Mouse (Mus musculus): Measurements from ENCODE around the gene Cep295nl. TPM values are rescaled to one million over a fixed set of nuclear protein-coding genes. Genes with fewer than 3 reads are reported as not detected.

The Cep295nl gene
- polyA plus RNA-seq, 1 experiment from 2014 or later: 0.12 TPM

GRCm38 (mm10) chr11:118286434-118286833, 55.9 kb downstream of the Cep295nl start:
- WGBS: 57% methylated on average over 9 of the region's 9 CpGs
- TF ChIP-seq CTCF (IDR thresholded peaks at IDR 0.05; ENCODE audit: low read depth): no peak
- no peak overlapping the region for H3K9ac ChIP-seq (ENCODE audit: low read depth, low read length)
- no peak for ATAC-seq
- no peak overlapping the region for H3K4me2 ChIP-seq (replicated peaks; ENCODE audit: low read depth)
- H3K36me3 ChIP-seq (ENCODE audit: control insufficient read depth, insufficient read depth): peaks cover 43% of the 10 kb centered on the region
- peaks cover 6% of the 10 kb centered on the region; the same call in 1 of the 2 replicates for H3K4me1 ChIP-seq (replicated peaks; ENCODE audit: control insufficient read depth, insufficient read depth, low read length)
- H3K27me3 ChIP-seq (replicated peaks; ENCODE audit: control insufficient read depth, insufficient read depth, low read length): no peaks in the 10 kb centered on the region
- H3K4me3 ChIP-seq (ENCODE audit: low read depth, low read length): no peak overlapping the region
- no peaks in the 10 kb centered on the region for H3K9me3 ChIP-seq (ENCODE audit: control insufficient read depth)
- H3K27ac ChIP-seq (ENCODE audit: low read depth, low read length): no peak overlapping the region

DNA sequence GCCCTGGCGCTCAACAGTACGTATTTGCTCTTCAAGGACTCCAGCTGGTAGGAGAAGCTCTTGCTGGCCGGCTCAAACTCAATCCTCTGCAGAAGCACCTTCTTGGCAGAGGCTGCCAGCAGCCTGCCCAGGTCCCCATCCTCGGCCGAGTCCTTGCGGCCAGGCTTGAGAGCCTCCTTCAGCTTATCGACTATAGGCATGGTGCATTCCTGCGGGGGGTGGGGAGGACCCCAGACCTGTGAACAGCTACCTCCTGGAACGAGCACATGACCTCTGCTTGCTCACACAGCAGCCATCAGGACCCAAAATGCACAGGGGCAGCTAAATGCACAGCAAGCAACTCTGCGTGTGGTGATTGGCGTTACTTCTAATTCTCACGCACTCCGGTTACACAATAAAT, 56.5 kb downstream of the Cep295nl start:
- H3K4me3 ChIP-seq (ENCODE audit: low read depth, low read length): no peak overlapping the region
- H3K4me2 ChIP-seq (replicated peaks; ENCODE audit: low read depth): no peak overlapping the region
- no peaks in the 10 kb centered on the region for H3K27me3 ChIP-seq (replicated peaks; ENCODE audit: control insufficient read depth, insufficient read depth, low read length)
- H3K9ac ChIP-seq (ENCODE audit: low read depth, low read length): no peak overlapping the region
- TF ChIP-seq CTCF (IDR thresholded peaks at IDR 0.05; ENCODE audit: low read depth): no peak
- H3K36me3 ChIP-seq (ENCODE audit: control insufficient read depth, insufficient read depth): peaks cover 48% of the 10 kb centered on the region
- ATAC-seq: no peak
- H3K4me1 ChIP-seq (replicated peaks; ENCODE audit: control insufficient read depth, insufficient read depth, low read length): peaks cover 6% of the 10 kb centered on the region; the same call in 1 of the 2 replicates
- no peak overlapping the region for H3K27ac ChIP-seq (ENCODE audit: low read depth, low read length)
- no peaks in the 10 kb centered on the region for H3K9me3 ChIP-seq (ENCODE audit: control insufficient read depth)
- WGBS: 90% methylated on average over 13 of the region's 13 CpGs

Other genes with a start within 250 kb of the Cep295nl start
- 0.03 and 0.05 TPM in 2 replicates for gene Dnah17, start 211.9 kb downstream of the Cep295nl start, polyA plus RNA-seq (2015; fragmentation: Nextera tagmentation; extraction: Ambion mirVana)
- 9.5 and 10.9 TPM in 2 replicates for gene Cyth1, start 93.9 kb downstream of the Cep295nl start, polyA plus RNA-seq (2015; fragmentation: Nextera tagmentation; extraction: Ambion mirVana)
- 6.0 and 6.1 TPM in 2 replicates for gene Usp36, start 52.3 kb downstream of the Cep295nl start, polyA plus RNA-seq (2015; fragmentation: Nextera tagmentation; extraction: Ambion mirVana)
- gene Timp2, start 13.2 kb upstream of the Cep295nl start, polyA plus RNA-seq (2015; fragmentation: Nextera tagmentation; extraction: Ambion mirVana): 38.9 TPM in 2 replicates
- gene Lgals3bp, start 59.6 kb upstream of the Cep295nl start, polyA plus RNA-seq (2015; fragmentation: Nextera tagmentation; extraction: Ambion mirVana): 348 and 382 TPM in 2 replicates
- gene Cant1, start 76.6 kb upstream of the Cep295nl start, polyA plus RNA-seq (2015; fragmentation: Nextera tagmentation; extraction: Ambion mirVana): 35.0 and 36.1 TPM in 2 replicates
- gene C1qtnf1, start 85.7 kb upstream of the Cep295nl start, polyA plus RNA-seq (2015; fragmentation: Nextera tagmentation; extraction: Ambion mirVana): 5.2 and 6.1 TPM in 2 replicates
- 11.3 and 11.7 TPM in 2 replicates for gene Engase, start 134.3 kb upstream of the Cep295nl start, polyA plus RNA-seq (2015; fragmentation: Nextera tagmentation; extraction: Ambion mirVana)